Mouse (Mus musculus) left cerebral cortex, adult 2 months (tissue): ENCODE measurements around the gene Notch3. TPM values are rescaled to one million over a fixed set of nuclear protein-coding genes. Genes with fewer than 3 reads are reported as not detected.
"Not testable (repeated sequence)": the region's sequence is repeated elsewhere in the genome, so short reads cannot be mapped to it uniquely, and the experiment has no call there.

Experiments used
- DNase-seq, 2 experiments: peaks; one replicate each; pipeline ENCODE4 v3.0.0; 2021 to 2022; ENCODE audit warnings: low spot score in 2 of 2, mixed read lengths in 1 of 2; ENCODE audit errors: extremely low spot score in 1 of 2
- H3K27ac ChIP-seq: fragments of 200-600 bp; 2 replicates; pipeline ENCODE4 v1.8.1; 2022
- H3K4me3 ChIP-seq: fragments of 200-600 bp; 2 replicates; pipeline ENCODE4 v1.8.1; 2022
- CTCF ChIP-seq: fragments of 200-600 bp; IDR thresholded peaks from 2 replicates; pipeline ENCODE4 v1.8.1; 2022; ENCODE audit warnings: antibody characterized with exemption, mild to moderate bottlenecking, moderate library complexity
- intact Hi-C: fragments of 180-260 bp; cut with DNase I; formaldehyde crosslinking; loops from one replicate; pipeline ENCODE4 v1.15.1; 2025
- total RNA-seq, 2 experiments: library from RNA; stranded (reverse); gene quantifications; 2 replicates each; pipeline ENCODE4 v1.2.3; 2021

Gene Notch3
- total RNA-seq, 2 experiments from 2014 or later = 7.1 to 7.8 TPM

GRCm38 (mm10) chr17:32113523-32114421 lies 52.9 kb downstream of the Notch3 start:
- intact Hi-C loops = no loop called here
- peak overlapping the region; percentile 87 for H3K27ac ChIP-seq
- TF ChIP-seq CTCF = no peak
- H3K4me3 ChIP-seq = peak overlapping the region; percentile 56
- DNase-seq = peak; percentile 55 to 58

DNA sequence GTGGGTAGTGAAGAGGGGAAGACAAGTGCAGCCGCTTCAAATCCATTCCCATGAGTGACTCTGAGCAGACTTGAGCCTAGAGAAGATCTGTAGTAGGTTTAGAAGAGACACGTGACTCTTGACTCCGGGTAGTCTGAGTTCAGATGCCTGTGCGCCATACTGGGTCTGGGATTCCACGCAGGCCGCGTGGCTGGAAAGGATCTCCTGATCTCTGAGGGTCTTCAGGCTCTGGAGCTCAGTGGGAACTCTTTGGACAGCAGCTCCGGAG lies 53.5 kb downstream of the Notch3 start:
- H3K27ac ChIP-seq = peak overlapping the region; percentile 87
- TF ChIP-seq CTCF = no peak
- intact Hi-C loops = no loop called here
- DNase-seq = no peak
- H3K4me3 ChIP-seq = peak overlapping the region; percentile 56

GRCm38 (mm10) chr17:32112434-32113254 lies 54.0 kb downstream of the Notch3 start:
- DNase-seq = no peak
- no peak for TF ChIP-seq CTCF
- Histone ChIP-seq H3K27ac (no peak overlapping the region), H3K4me3 (no peak overlapping the region)
- intact Hi-C loops = no loop called here

DNA sequence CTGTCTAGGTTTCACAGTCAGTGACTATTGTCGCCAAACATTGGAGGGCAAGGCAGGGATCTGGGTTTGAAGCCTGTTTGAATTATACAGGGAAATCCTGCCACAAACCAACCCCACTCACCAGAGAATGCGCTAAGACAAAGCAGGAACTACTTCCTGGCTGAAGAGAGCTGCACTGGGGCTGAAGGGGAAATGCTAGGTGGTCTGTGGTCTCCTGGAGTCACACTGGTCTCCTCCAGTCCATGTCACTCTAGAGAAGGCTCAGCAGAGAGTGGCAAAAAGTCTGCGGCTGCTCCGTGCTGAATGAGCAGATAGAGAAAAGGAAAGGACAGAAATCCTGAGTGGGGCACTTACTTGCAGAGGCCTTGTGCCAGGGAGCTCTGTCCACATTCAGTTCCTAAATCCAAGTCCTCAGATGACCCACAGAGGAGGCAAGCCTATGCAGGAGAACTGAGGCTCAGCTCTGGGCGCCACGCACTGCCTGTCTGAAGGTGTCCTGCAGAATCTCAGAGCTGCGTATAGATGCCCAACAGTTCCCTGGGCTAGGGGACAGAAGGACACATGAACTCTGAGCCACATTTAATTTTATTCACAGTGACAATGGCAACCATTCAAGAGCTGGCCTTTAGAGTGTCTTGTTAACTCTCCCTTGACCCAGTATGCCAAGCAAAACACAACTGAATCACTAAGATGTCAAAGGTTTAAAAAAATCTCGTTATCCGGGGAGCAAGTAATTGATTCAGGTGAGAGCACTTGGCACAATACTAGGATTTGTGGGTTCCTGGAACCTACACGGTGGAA lies 55.5 kb downstream of the Notch3 start:
- Histone ChIP-seq H3K4me3 (no peak overlapping the region), H3K27ac (no peak overlapping the region)
- intact Hi-C loops = no loop called here
- TF ChIP-seq CTCF = no peak
- DNase-seq = no peak

DNA sequence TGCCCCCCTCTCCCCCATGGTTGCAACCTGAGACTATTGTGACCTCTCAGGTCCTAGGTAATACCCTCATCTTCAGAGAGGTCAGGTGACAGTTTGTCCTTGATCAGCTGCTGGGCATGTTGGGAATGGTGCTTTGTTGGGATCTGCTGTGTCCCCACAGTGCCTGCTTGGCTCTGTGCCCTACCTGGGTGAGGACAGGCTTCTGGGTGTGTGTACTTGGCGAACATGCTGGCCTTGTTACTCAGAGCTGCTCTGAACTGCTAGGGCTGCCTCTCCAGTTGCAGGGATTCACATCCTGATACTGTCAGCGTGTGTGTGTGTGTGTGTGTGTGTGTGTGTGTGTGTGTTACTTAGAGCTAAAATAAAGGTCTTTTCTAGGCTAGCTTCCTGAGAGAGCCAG lies 56.2 kb downstream of the Notch3 start:
- DNase-seq = no peak
- no peak for TF ChIP-seq CTCF
- H3K27ac ChIP-seq = no peak overlapping the region
- H3K4me3 ChIP-seq = no peak overlapping the region
- intact Hi-C loops = no loop called here

- no peak overlapping the region for H3K27ac ChIP-seq
- no peak for DNase-seq
- no peak overlapping the region for H3K4me3 ChIP-seq
- TF ChIP-seq CTCF = no peak
- intact Hi-C loops = no loop called here
Observed at GRCm38 (mm10) chr17:32109201-32109940, 57.3 kb downstream of the Notch3 start.

DNA sequence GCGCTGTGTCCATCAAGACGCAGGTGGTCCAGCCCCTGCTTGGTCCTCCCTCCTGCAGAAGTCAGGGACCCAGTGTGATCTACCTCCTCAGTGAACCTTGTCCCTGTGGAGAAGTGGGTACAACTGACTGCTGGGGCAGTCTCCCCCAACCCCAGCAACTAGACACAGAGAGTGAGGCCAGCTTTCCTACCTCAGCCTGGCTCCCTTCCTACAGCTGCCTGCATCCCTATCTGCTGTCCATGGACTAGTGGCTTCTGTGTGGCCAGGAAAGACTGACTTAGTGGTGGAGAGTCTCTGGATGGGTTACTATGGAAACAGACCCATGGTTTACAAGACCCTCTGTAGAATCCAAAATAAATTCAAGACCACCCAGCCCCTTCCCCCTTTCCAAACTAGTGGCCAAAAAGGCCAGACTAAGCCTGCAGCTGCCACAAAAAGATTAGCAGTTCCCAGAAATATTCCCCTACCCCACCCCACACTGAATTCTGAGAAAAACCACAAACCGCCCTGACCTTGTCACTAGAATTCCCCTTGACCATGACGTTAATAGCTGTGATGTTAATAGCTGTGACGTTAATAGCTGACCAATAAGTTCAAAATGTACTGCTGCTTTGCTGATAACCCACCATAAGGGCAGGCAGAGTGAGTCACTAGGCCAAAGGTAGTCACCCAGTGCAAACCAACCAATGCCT lies 58.2 kb downstream of the Notch3 start:
- H3K4me3 ChIP-seq, H3K27ac ChIP-seq, intact Hi-C loops, DNase-seq: not testable (repeated sequence)

GRCm38 (mm10) chr17:32107877-32108276 lies 58.8 kb downstream of the Notch3 start:
- no peak for TF ChIP-seq CTCF
- H3K27ac ChIP-seq = no peak overlapping the region
- DNase-seq = no peak
- intact Hi-C loops = no loop called here
- H3K4me3 ChIP-seq = no peak overlapping the region

- Histone ChIP-seq H3K4me3 (no peak overlapping the region), H3K27ac (no peak overlapping the region)
- no peak for TF ChIP-seq CTCF
- DNase-seq = no peak
- intact Hi-C loops = no loop called here
Observed at GRCm38 (mm10) chr17:32106358-32106757, 60.3 kb downstream of the Notch3 start.

- intact Hi-C loops = no loop called here
- H3K4me3 ChIP-seq = no peak overlapping the region
- H3K27ac ChIP-seq = no peak overlapping the region
- TF ChIP-seq CTCF = peak; percentile 36
- DNase-seq = no peak
Observed at GRCm38 (mm10) chr17:32103054-32103453, 63.6 kb downstream of the Notch3 start.
